Mouse (Mus musculus): ENCODE measurements around the gene Hist1h2ag. TPM values are rescaled to one million over a fixed set of nuclear protein-coding genes. Genes with fewer than 3 reads are reported as not detected.
A peak's percentile ranks its signal among the peaks of the same experiment; 100 is the strongest.

Gene Hist1h2ag
- total RNA-seq, 2 experiments from 2014 or later, result 7.7 to 10.8 TPM

DNA sequence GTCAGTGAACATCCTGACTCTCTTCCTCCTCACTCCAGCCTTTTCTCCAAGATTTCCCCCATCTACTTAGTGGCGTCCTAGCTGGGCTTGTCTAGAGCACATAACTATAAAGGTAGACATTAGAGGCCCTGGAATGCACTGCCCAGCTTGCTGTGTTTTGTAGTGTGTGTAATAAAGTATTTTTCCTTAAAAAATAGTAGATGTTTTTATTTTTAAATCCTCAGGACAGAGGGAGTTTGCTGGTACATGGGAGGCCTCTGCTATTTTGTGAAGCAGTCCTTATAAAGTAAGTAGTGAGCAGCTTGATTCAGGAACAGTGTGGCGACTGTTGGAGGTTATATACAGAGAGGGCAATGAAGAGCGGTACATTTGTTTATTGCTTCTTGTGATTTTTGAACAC is 34.0 kb downstream of the Hist1h2ag start:
- no peak for DNase-seq

DNA sequence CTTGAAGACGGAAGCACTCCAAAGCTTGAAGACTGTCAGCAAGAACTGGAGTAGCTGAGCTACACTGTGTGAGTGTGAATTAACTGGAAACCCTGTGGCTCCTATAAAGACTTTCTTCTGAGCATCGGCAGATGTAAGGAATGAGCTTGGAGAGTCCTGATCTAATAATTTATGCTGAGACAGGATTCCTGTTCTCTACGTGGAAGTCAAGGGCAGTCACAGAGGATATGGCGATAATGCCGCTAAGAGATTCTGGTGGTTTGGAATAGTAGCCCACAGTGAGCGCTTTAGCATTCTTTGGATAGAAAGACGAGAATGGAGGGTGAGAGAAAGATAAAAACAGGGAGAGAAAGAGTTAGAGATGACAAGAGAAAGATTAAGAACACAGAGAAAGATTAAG is 34.9 kb downstream of the Hist1h2ag start:
- no peak for DNase-seq

DNA sequence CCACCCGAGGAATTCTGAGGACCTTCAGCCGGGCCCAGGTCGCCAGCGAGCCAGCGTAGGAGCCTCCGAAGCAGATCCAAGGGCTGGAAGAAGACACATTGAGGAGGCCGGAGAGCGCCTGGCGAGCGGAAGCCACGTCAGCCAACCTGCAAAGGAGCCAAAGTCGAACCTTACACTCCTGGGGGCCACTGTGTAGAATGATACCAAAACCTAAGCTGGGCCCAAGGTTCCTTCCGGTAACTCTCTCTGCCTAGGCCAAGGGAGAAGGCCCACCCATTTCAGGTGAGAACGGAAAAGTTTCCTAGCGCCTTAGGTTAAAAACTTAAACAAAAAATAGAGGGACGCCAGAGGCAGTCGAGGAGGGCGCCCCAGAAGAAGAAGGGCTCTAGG is 35.6 kb downstream of the Hist1h2ag start:
- no peak for DNase-seq

DNA sequence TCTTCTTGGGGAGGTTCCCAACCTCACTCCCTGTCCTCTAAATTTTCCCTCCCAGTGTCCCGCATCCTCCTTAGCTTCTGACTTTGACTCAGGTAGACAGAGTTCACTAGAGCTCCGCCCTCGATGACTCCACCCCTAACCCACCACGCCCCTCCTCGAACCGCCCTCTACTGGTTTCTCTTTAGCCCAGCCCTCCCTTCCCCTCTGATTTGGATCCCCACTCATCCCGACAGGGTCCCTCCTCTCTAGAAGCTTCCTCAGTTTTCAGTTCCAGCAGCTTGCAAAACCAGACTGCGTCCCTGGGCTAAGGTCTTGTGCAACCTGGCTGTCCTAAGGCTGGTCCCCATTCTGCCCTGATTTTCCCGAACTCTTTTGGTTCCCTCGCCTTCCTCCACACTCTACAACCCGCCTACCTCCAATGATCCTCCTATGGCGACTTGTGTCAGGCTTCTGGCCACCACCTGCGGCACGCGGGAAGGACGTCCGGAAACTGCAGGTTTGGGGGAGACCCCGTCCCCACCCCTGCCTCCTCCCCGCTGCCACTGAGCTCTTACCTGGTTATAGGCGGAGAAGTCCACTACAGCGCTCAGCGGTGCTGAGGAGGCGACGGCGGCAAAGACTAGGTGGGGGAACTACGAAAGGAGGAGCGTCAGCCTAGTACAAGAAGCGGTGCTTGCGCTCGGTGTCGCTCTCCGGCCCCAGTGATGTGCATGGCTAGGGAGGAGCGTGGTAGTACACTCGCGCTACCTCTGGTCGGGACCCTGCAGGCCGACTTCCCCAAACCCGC is 36.2 kb downstream of the Hist1h2ag start:
- peak; percentile 64 to 73 for DNase-seq

DNA sequence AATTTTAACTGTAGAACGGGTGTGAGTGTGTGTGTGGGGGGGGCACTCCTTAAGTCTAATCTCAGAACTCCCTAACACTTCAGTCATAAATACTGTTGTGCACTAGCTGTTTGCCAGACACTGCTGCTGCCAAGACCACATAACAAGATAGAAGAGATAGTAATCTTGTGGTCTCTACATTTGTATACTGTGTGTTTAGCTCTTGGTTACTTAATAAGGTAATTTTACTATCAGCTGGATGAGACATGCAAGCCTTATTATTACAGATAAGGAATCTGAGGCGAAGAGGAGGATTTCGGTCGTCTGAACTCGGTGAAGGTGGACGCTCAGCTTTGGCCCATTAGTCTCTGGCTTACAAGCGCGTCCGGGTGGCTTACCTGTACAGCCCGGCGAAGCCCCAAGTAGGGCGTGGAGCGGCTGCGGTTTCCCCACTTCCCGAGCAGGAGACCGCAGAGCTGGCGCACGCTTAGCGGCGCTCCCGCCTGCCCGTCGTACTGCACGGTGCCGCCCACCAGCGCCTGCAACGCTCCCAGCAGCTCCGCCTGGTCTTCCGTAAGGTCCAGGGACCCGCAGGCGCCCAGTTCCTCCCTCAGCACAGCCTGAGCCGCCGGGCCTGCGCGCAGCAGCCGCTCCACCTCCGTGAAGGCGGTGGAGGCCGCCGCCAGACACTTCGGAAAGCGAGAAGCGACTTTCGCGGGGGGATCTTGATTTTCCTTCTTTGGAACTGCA is 37.0 kb downstream of the Hist1h2ag start:
- DNase-seq, result peak in 1 of 2 experiments; percentile 53

DNA sequence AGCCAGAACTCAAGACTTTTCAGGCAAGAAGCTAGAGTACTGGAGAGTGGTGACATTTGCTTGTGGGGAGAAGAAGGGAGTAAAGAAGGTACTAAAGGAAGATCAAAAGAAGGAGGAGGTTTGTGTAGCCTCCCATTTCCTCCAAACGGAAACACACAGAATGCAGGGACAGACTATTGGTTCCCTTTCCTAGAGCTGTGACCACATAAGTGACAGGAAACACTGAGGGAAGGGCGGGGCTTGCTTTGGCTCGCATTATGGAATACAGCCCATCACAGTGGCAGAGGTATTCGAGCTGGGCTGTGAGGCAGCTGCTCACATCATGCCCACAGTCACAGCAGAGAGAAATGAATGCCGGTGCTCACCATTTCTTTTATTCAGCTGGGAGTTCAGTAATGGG is 40.9 kb downstream of the Hist1h2ag start:
- DNase-seq, result no peak

DNA sequence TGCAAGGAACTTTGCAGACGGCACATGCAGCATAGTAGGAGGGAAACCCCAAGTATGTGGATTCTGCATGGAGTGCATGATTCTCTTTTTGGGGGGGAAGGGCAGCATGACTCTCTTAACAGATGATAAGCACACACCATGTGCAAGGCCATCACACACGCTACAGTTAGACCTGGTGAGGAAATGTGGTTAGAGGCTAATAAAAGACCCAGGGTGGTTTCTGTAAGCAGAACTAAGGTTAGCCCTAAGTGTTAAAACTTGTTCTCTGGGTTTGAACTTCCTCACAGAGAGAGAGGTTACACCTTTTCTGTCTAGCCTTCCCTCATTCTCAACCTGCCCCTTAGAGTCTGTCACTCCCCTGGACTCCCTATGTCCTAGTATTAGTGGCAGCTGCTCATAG is 41.4 kb downstream of the Hist1h2ag start:
- no peak for DNase-seq

DNA sequence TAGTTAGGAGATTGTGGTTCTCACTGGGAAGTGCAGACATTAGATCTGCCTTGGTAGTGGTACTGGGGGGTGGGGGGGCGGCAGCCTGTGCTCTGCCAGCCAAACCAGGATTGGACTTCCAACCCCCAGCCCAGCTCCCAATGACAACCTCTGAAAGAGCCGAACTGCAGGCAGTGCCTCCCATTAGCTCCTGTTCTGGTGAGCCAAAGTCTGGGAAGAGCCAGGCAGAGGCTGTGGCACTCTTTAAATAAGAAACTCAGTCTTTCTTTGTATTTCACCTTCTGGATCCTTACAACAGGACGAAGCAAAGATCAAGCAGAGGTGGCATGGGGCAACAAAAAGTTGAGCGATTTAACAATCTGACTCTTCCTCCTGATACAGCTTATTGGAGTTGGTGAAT is 43.6 kb downstream of the Hist1h2ag start:
- no peak for DNase-seq

DNA sequence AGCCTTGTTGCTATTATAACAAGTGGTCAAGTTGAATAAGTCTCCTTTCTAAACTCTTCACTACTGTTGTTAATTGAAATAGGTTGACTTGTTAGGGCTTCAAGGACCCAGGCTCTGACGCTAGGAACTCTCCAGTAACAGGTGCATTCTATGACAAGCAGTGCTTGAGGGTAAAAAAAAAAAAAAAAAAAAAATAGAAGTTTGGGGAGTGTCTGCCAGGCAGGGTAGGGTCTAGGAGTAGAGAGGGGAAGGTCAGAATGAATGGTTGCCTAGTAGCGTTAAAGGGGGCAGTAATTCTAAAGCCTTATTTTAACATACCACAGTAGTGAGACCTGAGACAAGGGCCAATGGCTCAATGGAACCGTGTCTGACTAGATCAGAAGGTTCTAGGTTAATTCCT is 44.3 kb downstream of the Hist1h2ag start:
- no peak for DNase-seq

DNA sequence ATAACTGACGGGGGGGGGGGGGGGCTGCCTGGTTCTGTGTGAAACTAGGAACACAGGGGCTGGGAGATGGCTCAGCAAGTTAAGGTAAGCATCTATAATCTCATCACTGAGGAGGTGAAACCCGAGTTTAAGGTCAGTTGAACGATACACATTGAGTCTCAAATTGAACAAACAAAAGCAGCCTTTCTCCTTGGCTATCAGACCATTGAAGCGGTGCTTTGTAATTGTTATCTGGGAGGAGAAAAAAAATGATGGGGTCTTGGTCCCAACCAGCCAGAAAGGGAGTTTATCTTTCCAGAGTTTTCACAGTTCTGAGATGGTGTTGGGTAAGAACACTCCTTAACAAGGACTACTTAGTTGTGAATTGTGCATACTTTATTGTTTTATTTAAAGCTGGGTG is 44.9 kb downstream of the Hist1h2ag start:
- DNase-seq, result no peak

DNA sequence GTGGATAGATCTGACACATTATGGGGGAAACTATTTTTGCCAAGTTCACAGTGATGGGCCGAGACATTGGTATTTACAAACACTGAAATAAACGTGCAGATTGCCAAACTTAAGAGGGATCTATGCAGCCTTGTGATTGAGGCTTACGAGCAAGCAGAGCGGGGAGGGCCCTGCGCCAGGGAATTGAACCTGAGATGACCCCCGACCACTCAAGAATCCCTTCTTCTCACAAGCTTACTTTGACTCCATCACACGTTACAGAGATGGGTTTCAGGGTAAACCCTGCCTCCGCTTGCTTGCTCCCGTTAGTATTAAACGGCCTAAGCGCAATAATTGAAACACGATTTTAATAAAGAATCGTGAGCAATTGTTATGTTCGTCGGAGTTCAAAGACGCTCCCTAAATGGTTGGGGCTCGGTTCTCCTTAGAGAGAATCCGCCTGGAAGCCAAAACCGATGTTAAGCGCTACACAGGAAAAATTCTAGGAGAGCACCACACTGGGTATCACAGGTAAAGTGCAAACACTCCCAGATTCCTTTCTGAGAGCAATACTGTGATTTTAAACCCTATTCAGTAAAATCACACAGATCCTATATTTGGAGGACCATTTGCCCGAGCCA is 45.4 kb downstream of the Hist1h2ag start:
- no peak for DNase-seq

DNA sequence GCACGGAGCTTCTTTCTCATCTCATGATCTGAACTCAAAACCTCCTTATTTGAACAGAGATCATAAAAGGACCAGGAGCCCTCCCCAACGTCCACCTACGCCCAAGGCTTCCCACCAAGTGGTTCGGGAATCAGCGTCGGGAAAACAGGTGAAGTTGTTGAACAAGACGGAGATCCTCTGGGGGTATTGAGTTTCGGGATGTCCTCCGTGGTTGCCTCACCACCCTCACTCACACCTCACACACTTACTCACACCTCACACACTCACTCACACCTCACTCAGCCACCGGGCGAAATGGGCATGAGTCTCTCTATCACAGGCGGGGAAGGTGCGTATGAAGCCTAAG is 45.9 kb downstream of the Hist1h2ag start:
- DNase-seq, result peak in 1 of 2 experiments; percentile 23

DNA sequence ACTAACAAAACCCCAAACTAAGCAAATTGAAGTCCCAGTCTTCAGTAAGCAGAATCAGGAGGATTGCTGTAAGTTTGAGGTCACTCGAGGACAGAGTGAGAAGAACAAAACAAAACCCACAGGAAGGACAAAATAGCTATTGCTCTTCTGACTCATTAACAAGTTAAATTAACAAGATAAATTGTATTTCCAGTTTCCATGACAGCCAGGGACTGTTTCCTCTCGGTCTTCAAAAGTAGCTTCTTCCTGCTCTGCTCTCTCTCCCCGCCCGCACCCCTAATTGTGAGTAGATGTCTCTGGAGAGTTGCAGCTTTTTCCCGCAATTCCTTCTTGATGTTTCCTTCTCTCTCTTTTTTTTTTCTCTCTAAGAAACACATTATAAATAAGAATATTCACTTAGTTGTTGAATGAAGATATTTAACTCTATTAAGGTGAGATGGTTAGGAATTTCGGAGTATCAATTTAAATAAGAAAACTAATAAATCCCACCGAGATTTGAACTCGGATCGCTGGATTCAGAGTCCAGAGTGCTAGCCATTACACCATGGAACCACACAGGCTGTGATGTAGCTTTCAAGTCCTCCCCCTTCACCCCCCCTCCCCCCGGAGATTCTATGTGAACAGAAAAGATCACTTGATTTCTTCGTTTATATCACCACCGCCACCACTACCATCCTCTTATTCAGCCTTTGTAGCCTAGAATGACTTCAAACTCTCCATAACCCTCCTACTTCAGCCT is 46.5 kb downstream of the Hist1h2ag start:
- DNase-seq, result peak; percentile 8 to 41

DNA sequence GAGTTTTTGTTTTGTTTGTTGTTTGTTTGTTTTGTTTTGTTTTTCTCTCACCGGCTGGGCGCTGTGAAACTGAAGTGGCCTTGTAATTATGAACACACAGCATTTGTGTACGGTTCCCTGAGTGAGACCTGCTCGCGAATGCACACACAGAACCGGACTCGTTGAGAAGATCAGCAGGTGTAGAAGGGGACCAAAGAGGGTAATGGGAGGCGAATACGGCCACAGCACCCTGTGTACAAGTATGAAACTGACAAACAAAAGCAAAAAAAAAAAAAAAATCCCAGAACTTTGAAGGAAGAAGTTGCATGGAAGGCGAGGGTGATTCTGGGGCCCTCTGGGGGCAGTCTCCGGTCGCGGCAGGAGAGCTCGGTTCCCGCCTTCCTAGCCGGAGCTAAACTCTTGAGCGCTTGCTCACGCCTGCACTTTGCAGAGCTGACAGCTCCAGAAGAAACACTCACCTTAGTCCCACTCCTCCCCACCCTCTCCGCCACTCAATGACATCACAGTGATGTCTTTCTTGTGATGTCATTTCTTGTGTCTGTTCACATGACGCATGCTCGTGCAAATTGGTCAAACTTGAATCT is 47.3 kb downstream of the Hist1h2ag start:
- peak; percentile 32 to 50 for DNase-seq

DNA sequence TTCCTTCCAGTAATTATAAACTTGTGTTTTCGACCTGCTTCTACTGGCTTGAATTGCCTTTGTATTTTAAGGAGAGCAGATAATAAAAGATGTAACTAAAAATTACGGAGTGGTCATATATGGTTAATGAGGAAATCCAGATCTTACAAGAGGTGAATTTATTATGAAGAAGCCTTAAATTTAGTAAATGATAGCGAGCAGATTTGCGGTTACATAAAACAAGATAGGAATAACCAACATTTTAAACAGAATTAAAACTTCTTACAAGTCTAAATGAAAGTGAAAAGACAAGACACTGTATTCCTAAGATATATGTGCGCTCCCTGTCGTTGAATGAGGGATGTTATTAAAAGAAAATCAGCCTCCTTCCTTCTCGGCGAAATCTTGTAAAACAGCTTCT is 47.8 kb downstream of the Hist1h2ag start:
- no peak for DNase-seq

DNA sequence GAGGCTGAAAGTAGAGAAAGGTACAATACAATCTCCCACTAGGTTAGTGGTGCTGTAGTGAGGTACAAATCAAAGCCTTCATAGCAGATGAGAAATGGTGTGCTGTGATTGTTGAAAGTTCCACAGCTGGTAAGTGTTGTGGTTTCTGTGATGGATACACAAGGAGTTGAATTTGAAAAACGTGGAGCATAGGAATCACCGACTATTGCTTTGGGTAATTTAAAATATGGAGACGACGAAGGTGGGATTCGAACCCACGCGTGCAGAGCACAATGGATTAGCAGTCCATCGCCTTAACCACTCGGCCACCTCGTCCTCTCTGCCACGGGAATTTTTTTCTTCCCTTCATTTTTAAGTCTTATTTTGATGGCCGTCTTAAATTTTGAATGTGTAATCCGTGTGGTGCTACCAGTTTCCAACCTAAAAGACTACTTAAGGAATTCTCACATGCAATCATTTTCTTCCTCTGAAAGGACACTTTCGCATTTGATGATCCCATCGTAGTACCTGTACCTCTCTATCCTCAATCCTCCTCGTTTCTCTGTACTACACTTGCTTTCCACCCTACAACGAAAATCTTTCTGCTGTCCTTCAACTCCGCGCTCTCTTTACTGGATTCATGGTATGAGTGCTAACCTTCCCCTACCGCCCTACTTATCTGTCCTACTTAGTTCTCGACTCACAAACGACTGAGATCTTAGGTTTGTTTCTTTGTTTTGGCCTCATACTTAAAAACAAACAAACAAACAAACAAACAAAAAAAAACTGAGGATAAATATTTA is 48.6 kb downstream of the Hist1h2ag start:
- DNase-seq, result peak; percentile 22 to 51

DNA sequence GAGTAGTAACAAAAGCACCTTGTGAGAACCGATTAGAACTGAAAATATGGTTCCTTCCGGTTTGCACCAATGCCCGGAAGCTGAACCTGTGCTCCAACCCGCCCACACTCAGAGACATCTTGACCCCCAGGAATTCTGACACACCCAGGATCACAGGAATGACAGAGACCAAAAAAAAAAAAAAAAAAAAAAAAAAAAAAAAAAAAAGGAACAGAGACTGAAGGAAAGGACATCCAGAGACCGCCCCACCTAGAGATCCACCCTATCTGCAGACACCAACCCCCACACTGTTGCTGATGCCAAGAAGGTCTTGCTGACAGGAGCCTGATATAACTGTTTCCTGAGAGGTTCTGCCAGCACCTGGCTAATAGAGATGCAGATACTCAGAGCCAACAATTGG is 50.2 kb downstream of the Hist1h2ag start:
- DNase-seq, result no peak
